Mouse (Mus musculus): ENCODE measurements around the gene Smim13.

DNA sequence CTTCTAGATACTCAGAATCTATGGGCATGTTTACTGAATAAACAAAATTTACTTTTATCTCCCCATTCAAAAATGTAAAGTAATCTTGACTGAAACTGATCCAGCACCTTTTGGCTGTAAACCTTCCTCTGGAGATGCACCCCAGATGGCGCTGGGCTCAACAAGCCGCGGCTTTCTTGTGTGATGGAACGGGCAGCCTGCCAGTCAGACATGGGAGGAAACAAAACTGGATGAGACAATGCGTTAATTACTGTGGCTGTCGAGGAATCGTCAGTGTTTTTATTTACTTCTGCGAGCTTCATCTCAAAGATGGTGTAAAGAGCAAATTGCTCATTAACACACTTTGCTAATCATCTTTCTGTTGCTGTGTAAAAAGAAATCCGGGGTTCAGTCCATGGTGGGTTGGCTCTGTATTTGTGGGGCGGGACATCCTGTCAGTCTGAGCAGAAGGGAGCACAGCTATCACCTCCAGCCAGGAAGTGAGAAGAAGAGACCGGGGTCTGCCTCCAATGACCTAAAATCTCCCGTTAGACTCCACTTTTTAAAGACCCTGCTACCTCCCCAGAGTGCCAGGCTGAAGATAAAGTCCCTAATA lies 18.2 kb upstream of the Smim13 start:
- no peak for TF ChIP-seq CTCF (IDR thresholded peaks at IDR 0.05)
- TF ChIP-seq POLR2A (IDR thresholded peaks at IDR 0.05; ENCODE audit: insufficient read depth, low read depth, low read length) = no peak

Data from heart, adult 2 months (tissue).